Mouse (Mus musculus) heart, embryonic 13.5 days (tissue): Measurements from ENCODE around the gene Fbrs. TPM values are rescaled to one million over a fixed set of nuclear protein-coding genes. Genes with fewer than 3 reads are reported as not detected.
A peak's percentile ranks its signal among the peaks of the same experiment; 100 is the strongest.
"Not testable (repeated sequence)": the region's sequence is repeated elsewhere in the genome, so short reads cannot be mapped to it uniquely, and the experiment has no call there.

Source experiments
- ATAC-seq: fragments of 200-750 bp; cut with Nextera tagmentation; 2 replicates; pipeline ENCODE4 v1.8.0; 2017; ENCODE audit warnings: moderate TSS enrichment; ENCODE audit not compliant: insufficient number of reproducible peaks, low FRiP score, low TSS enrichment; ENCODE audit errors: extremely low read depth
- H3K27ac ChIP-seq: fragments of 300-500 bp; sonication (generic); replicated peaks from 2 replicates; pipeline ENCODE4 v1.5.1; 2015; ENCODE audit warnings: moderate library complexity, mild to moderate bottlenecking, inconsistent platforms
- H3K27me3 ChIP-seq: fragments of 300-500 bp; sonication (generic); replicated peaks from 2 replicates; pipeline ENCODE4 v1.6.1; 2015; ENCODE audit warnings: mild to moderate bottlenecking, inconsistent platforms
- H3K36me3 ChIP-seq: fragments of 300-500 bp; sonication (generic); 2 replicates; pipeline ENCODE4 v1.6.1; 2015; ENCODE audit warnings: mild to moderate bottlenecking, inconsistent platforms
- H3K4me1 ChIP-seq: fragments of 300-500 bp; sonication (generic); 2 replicates; pipeline ENCODE4 v1.6.1; 2015; ENCODE audit warnings: inconsistent platforms
- H3K4me2 ChIP-seq: fragments of 300-500 bp; sonication (generic); 2 replicates; pipeline ENCODE4 v1.6.1; 2015; ENCODE audit warnings: inconsistent platforms, mild to moderate bottlenecking, moderate library complexity
- H3K4me3 ChIP-seq: fragments of 300-500 bp; sonication (generic); 2 replicates; pipeline ENCODE4 v1.5.1; 2015; ENCODE audit warnings: moderate library complexity, mild to moderate bottlenecking, inconsistent platforms
- H3K9ac ChIP-seq: fragments of 300-500 bp; sonication (generic); 2 replicates; pipeline ENCODE4 v1.6.1; 2015; ENCODE audit warnings: inconsistent platforms, mild to moderate bottlenecking, moderate library complexity
- H3K9me3 ChIP-seq: fragments of 300-500 bp; sonication (generic); 2 replicates; pipeline ENCODE4 v1.6.1; 2016; ENCODE audit warnings: inconsistent platforms
- WGBS: fragments of 180-500 bp; shearing (Covaris S2); methylation state at CpG from one replicate; pipeline ENCODE4 v1.1.7; 2015; ENCODE audit warnings: mixed read lengths; 5-methylcytosine and 5-hydroxymethylcytosine counted together
- polyA plus RNA-seq: library from polyadenylated mRNA; unstranded; fragments of >200 nt; fragmentation: Nextera tagmentation; extraction: Ambion mirVana; gene quantifications from 2 replicates; pipeline ENCODE4 v1.2.1, GENCODE M21; 2015

Gene Fbrs
- polyA plus RNA-seq, 1 experiment from 2014 or later: 7.7 TPM

DNA sequence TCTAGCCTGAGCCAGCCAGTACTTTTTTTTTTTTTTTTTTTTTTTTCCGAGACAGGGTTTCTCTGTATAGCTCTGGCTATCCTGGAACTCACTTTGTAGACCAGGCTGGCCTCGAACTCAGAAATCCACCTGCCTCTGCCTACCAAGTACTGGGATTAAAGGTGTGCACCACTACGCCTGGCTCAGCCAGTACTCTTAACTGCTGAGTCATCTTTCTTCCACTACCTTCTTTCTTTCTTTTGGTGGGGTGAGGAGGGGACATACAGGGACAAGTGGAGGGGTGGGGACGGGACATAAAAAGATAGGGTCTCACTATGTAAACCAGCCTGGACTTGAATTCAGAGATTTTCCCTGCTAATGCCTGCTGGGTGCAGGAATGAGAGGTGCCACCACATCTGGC, 30.8 kb downstream of the Fbrs start:
- H3K27me3 ChIP-seq: not testable (repeated sequence)
- 84% methylated on average over 4 of the region's 4 CpGs for WGBS

GRCm38 (mm10) chr7:127511241-127511640, 32.2 kb downstream of the Fbrs start:
- Histone ChIP-seq H3K9me3 (no peaks in the 10 kb centered on the region), H3K4me2 (peak overlapping the region; percentile 71), H3K27ac (peak overlapping the region; percentile 98), H3K36me3 (peaks cover 27% of the 10 kb centered on the region), H3K27me3 (no peaks in the 10 kb centered on the region), H3K4me1 (peaks cover 20% of the 10 kb centered on the region), H3K9ac (peak overlapping the region; percentile 44), H3K4me3 (peak overlapping the region; percentile 84)
- ATAC-seq: no peak
- 40% methylated on average over 8 of the region's 8 CpGs for WGBS

More for the DNA sequence above, 30.8 kb downstream of the Fbrs start:
- Histone ChIP-seq H3K4me1 (peaks cover 20% of the 10 kb centered on the region), H3K36me3 (peaks cover 13% of the 10 kb centered on the region)
- H3K4me2 ChIP-seq, ATAC-seq, H3K9me3 ChIP-seq, H3K4me3 ChIP-seq, H3K9ac ChIP-seq, H3K27ac ChIP-seq: not testable (repeated sequence)

GRCm38 (mm10) chr7:127511808-127512230, 32.8 kb downstream of the Fbrs start, which contains the start of gene Srcap:
Gene Srcap (plus strand): TSS chr7:127511983.
- H3K9me3 ChIP-seq: no peaks in the 10 kb centered on the region
- peak; percentile 88 for ATAC-seq
- WGBS: under 1% methylated on average over 37 of the region's 37 CpGs
- H3K9ac ChIP-seq: peak within 1 kb of the TSS; percentile 93
- H3K27me3 ChIP-seq: no peaks in the 10 kb centered on the region
- peak within 1 kb of the TSS; percentile 84 for H3K4me3 ChIP-seq
- H3K36me3 ChIP-seq: peaks cover 32% of the 10 kb centered on the region
- H3K4me1 ChIP-seq: peaks cover 20% of the 10 kb centered on the region
- H3K27ac ChIP-seq: peak within 1 kb of the TSS; percentile 98
- peak within 1 kb of the TSS; percentile 71 for H3K4me2 ChIP-seq

GRCm38 (mm10) chr7:127512231-127513015, 33.4 kb downstream of the Fbrs start:
- peak overlapping the region; percentile 93 for H3K9ac ChIP-seq
- H3K4me2 ChIP-seq: peak overlapping the region; percentile 71
- H3K27me3 ChIP-seq: no peaks in the 10 kb centered on the region
- no peaks in the 10 kb centered on the region for H3K9me3 ChIP-seq
- ATAC-seq: peak; percentile 79
- H3K27ac ChIP-seq: peak overlapping the region; percentile 98
- peaks cover 20% of the 10 kb centered on the region for H3K4me1 ChIP-seq
- H3K36me3 ChIP-seq: peaks cover 38% of the 10 kb centered on the region
- peak overlapping the region; percentile 84 for H3K4me3 ChIP-seq
- under 1% methylated on average over 92 of the region's 93 CpGs for WGBS

DNA sequence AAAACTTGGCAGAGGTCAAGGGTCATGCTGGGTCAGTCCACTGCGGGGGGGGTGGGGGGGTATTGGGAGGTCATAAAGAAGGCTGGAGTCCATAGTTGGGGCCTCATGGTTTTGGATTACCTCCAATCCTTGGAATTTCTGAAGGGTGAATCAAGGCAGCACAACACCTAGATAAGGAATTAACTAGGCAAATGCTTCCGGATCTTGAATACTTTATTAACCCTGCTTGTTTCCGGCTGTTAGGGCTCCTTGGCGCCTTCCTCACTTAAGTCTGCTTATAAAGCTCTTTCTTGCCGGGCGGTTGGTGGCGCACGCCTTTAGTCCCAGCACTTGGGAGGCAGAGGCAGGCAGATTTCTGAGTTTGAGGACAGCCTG, 34.0 kb downstream of the Fbrs start:
- peaks cover 44% of the 10 kb centered on the region for H3K36me3 ChIP-seq
- no peaks in the 10 kb centered on the region for H3K9me3 ChIP-seq
- H3K4me3 ChIP-seq: peak overlapping the region; percentile 84
- H3K4me2 ChIP-seq: peak overlapping the region; percentile 71
- no peak for ATAC-seq
- peak overlapping the region; percentile 93 for H3K9ac ChIP-seq
- 39% methylated on average over 8 of the region's 8 CpGs for WGBS
- no peaks in the 10 kb centered on the region for H3K27me3 ChIP-seq
- H3K27ac ChIP-seq: peak overlapping the region; percentile 98
- peaks cover 20% of the 10 kb centered on the region for H3K4me1 ChIP-seq

- H3K9me3 ChIP-seq: no peaks in the 10 kb centered on the region
- H3K36me3 ChIP-seq: peaks cover 52% of the 10 kb centered on the region
- peak overlapping the region; percentile 84 for H3K4me3 ChIP-seq
- H3K27me3 ChIP-seq: no peaks in the 10 kb centered on the region
- peak overlapping the region; percentile 98; the same call in 1 of the 2 replicates for H3K27ac ChIP-seq
- whole genome bisulfite sequencing: 73% methylated on average over 3 of the region's 3 CpGs
- no peak for ATAC-seq
- peak overlapping the region; percentile 71 for H3K4me2 ChIP-seq
- H3K9ac ChIP-seq: peak overlapping the region; percentile 93
- H3K4me1 ChIP-seq: peaks cover 20% of the 10 kb centered on the region
Measured at GRCm38 (mm10) chr7:127513781-127514180, 34.8 kb downstream of the Fbrs start.

- Histone ChIP-seq H3K9me3 (no peaks in the 10 kb centered on the region), H3K36me3 (peaks cover 71% of the 10 kb centered on the region), H3K27me3 (no peaks in the 10 kb centered on the region), H3K9ac (no peak overlapping the region), H3K4me3 (no peak overlapping the region), H3K4me1 (peaks cover 20% of the 10 kb centered on the region), H3K4me2 (no peak overlapping the region), H3K27ac (no peak overlapping the region)
- 75% methylated on average over 7 of the region's 7 CpGs for WGBS
- ATAC-seq: no peak
Measured at GRCm38 (mm10) chr7:127515846-127516245, 36.8 kb downstream of the Fbrs start.

- 90% methylated on average over 6 of the region's 7 CpGs for WGBS
- H3K9me3 ChIP-seq: no peaks in the 10 kb centered on the region
- no peak for ATAC-seq
- H3K27me3 ChIP-seq: no peaks in the 10 kb centered on the region
- peaks cover 16% of the 10 kb centered on the region for H3K4me1 ChIP-seq
- H3K4me2 ChIP-seq: no peak overlapping the region
- H3K36me3 ChIP-seq: peaks cover 76% of the 10 kb centered on the region
- no peak overlapping the region for H3K9ac ChIP-seq
- H3K4me3 ChIP-seq: no peak overlapping the region
- no peak overlapping the region for H3K27ac ChIP-seq
Measured at GRCm38 (mm10) chr7:127516344-127516743, 37.3 kb downstream of the Fbrs start.

GRCm38 (mm10) chr7:127519284-127519683, 40.3 kb downstream of the Fbrs start, which contains the start of gene Gm42715:
Gene Gm42715 (plus strand): TSS chr7:127519584.
- 92% methylated on average over 3 of the region's 3 CpGs for WGBS

More at GRCm38 (mm10) chr7:127519284-127519683, 40.3 kb downstream of the Fbrs start, which contains the start of gene Gm42715:
- H3K4me2 ChIP-seq: no peak within 1 kb of the TSS
- H3K9ac ChIP-seq: no peak within 1 kb of the TSS
- H3K9me3 ChIP-seq: no peaks in the 10 kb centered on the region
- H3K27ac ChIP-seq: no peak within 1 kb of the TSS
- H3K4me3 ChIP-seq: no peak within 1 kb of the TSS
- no peaks in the 10 kb centered on the region; the same call in 1 of the 2 replicates for H3K4me1 ChIP-seq
- H3K36me3 ChIP-seq: peaks cover 96% of the 10 kb centered on the region
- ATAC-seq: no peak
- no peaks in the 10 kb centered on the region for H3K27me3 ChIP-seq
